Mouse (Mus musculus): ENCODE measurements around the gene Oas1h. TPM values are rescaled to one million over a fixed set of nuclear protein-coding genes. Genes with fewer than 3 reads are reported as not detected.
"Not testable (repeated sequence)": the region's sequence is repeated elsewhere in the genome, so short reads cannot be mapped to it uniquely, and the experiment has no call there.

Gene Oas1h
- polyA plus RNA-seq, 1 experiment from 2014 or later = not detected

DNA sequence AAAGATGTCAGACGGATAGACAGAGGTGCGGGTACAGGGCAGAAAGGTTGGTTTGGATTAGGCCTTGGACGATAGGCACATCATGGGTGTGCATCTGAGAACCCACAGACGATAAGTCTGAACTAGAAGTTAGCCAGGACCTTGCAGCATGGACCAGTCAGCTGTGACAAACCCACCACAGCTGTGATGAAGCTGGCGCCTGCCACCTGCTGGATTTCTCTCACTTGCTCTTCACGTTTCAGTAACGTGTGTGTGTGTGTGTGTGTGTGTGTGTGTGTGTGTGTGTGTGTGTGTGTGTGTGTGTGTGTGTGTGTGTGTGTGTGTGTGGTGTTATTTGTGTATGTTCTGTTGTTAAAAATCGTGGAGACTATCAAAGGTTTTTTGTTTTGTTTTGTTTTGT lies 53.0 kb downstream of the Oas1h start, which contains the start of gene Oas1d:
Oas1d (plus strand) TSS at position 333 of the 400 bp plus-strand sequence.
- not testable (repeated sequence) for H3K4me1 ChIP-seq; DNase-seq (ENCODE audit: extremely low spot score, low spot score); H3K27ac ChIP-seq; H3K4me3 ChIP-seq; H3K36me3 ChIP-seq (replicated peaks); H3K9me3 ChIP-seq; H3K27me3 ChIP-seq (ENCODE audit: poor library complexity, severe bottlenecking)
- 63% methylated on average over 8 of the region's 8 CpGs for WGBS

DNA sequence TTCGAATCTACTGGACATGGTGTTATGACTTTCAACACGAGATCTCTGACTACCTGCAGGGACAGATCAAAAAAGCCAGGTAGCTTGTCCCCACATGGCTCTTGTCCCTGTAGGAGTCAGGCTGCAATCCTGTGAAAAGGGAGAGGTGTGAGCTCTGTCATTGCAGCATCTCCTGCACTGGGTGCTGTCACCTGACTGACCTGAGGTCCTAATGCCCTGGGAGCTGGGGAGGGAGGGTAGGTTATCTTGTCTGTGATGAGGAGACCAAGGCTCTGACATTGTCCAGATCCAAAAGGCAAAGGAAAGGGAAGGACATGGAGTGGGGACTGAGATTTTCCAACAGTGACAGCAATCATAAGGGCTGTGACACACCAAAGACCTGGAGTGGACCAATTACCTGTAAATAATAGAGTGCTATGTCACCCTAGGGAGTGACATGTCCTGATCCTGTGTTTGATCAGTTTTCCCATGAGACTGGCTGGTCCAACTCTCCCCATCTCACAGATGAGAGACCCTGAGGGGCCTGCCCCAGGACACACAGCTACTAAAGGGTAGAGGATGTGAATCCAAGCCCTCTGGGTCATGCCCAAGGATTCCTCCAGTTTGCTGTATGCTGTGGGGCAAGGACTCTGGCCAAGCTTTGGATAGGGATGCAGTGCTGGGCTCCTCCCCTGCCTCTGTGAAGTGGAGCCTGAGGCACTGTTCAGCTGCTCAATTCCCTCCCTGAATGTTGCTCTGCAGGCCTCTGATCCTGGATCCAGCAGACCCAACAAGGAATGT lies 58.1 kb downstream of the Oas1h start:
- not testable (repeated sequence) for H3K4me1 ChIP-seq; H3K9me3 ChIP-seq; H3K27me3 ChIP-seq (ENCODE audit: poor library complexity, severe bottlenecking); H3K27ac ChIP-seq; H3K4me3 ChIP-seq; H3K36me3 ChIP-seq (replicated peaks); DNase-seq (ENCODE audit: extremely low spot score, low spot score)
- WGBS = 87% methylated on average over 2 of the region's 2 CpGs

DNA sequence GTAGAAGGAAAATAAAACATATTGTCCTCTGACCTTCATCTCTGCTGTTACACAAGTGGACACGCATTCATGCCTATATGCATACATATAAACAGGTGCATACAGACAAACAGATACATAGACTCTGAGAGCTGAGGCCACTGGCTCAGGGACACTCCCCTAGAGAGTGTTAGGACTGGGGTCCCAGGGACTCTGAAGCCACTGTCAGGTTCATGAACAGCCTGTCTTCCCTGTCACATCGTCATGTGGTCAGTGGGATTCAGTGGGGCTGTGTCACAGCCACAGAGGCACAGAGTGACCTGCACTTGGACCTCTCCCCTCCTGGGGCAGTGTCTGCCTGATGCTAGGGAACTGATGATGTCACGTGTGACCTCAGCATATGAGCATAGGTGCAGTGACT lies 59.1 kb downstream of the Oas1h start:
- Histone ChIP-seq H3K36me3 (replicated peaks) (no peaks in the 10 kb centered on the region), H3K27ac (no peak overlapping the region), H3K9me3 (no peaks in the 10 kb centered on the region), H3K4me3 (no peak overlapping the region), H3K4me1 (no peaks in the 10 kb centered on the region), H3K27me3 (ENCODE audit: poor library complexity, severe bottlenecking) (no peaks in the 10 kb centered on the region)
- 81% methylated on average over 3 of the region's 3 CpGs for WGBS
- DNase-seq (ENCODE audit: extremely low spot score, low spot score) = no peak

Small RNA genes lying within 50 kb of the gene (microRNA-seq; reads per million reads assigned to microRNA genes)
- gene Gm22907 = not detected

Other genes with a start within 250 kb of the Oas1h start
- 16.5 and 17.8 TPM in 2 replicates for gene Rita1, start 248.8 kb upstream of the Oas1h start, polyA plus RNA-seq (2016; fragmentation: Nextera tagmentation; extraction: Ambion mirVana)
- 63.3 and 64.1 TPM in 2 replicates for gene Ddx54, start 248.7 kb upstream of the Oas1h start, polyA plus RNA-seq (2016; fragmentation: Nextera tagmentation; extraction: Ambion mirVana)
- gene Cfap73, start 227.2 kb upstream of the Oas1h start, polyA plus RNA-seq (2016; fragmentation: Nextera tagmentation; extraction: Ambion mirVana) = not detected in 2 replicates
- gene Rasal1, start 212.6 kb upstream of the Oas1h start, polyA plus RNA-seq (2016; fragmentation: Nextera tagmentation; extraction: Ambion mirVana) = 0.21 and 0.24 TPM in 2 replicates
- 1.3 and 2.0 TPM in 2 replicates for gene Dtx1, start 149.5 kb upstream of the Oas1h start, polyA plus RNA-seq (2016; fragmentation: Nextera tagmentation; extraction: Ambion mirVana)
- gene Oas2, start 111.6 kb upstream of the Oas1h start, polyA plus RNA-seq (2016; fragmentation: Nextera tagmentation; extraction: Ambion mirVana) = 0.11 TPM in 1 of 2 replicates, not detected in the other
- 0.07 and 0.14 TPM in 2 replicates for gene Oas3, start 83.8 kb upstream of the Oas1h start, polyA plus RNA-seq (2016; fragmentation: Nextera tagmentation; extraction: Ambion mirVana)
- not detected in 2 replicates for gene Oas1e, start 65.9 kb upstream of the Oas1h start, polyA plus RNA-seq (2016; fragmentation: Nextera tagmentation; extraction: Ambion mirVana)
- gene Oas1c, start 48.9 kb upstream of the Oas1h start, polyA plus RNA-seq (2016; fragmentation: Nextera tagmentation; extraction: Ambion mirVana) = 0.33 and 0.41 TPM in 2 replicates
- not detected in 2 replicates for gene Oas1f, start 14.1 kb upstream of the Oas1h start, polyA plus RNA-seq (2016; fragmentation: Nextera tagmentation; extraction: Ambion mirVana)
- gene Oas1g, start 26.2 kb downstream of the Oas1h start, polyA plus RNA-seq (2016; fragmentation: Nextera tagmentation; extraction: Ambion mirVana) = 0.12 TPM in 1 of 2 replicates, not detected in the other
- gene Oas1a, start 46.1 kb downstream of the Oas1h start, polyA plus RNA-seq (2016; fragmentation: Nextera tagmentation; extraction: Ambion mirVana) = 0.33 and 0.70 TPM in 2 replicates
- not detected in 2 replicates for gene Oas1d, start 53.1 kb downstream of the Oas1h start, polyA plus RNA-seq (2016; fragmentation: Nextera tagmentation; extraction: Ambion mirVana)
- gene Rph3a, start 148.7 kb downstream of the Oas1h start, polyA plus RNA-seq (2016; fragmentation: Nextera tagmentation; extraction: Ambion mirVana) = 0.25 and 0.60 TPM in 2 replicates